Mouse (Mus musculus) cerebellum, adult 11 months (tissue): ENCODE data around the gene Becn1.

Experiments
- DNase-seq: peaks from one replicate; pipeline ENCODE4 v3.0.0; 2022

Gene Becn1

GRCm38 (mm10) chr11:101263989-101264280 is 38.2 kb downstream of the Becn1 start:
- no peak for DNase-seq

DNA sequence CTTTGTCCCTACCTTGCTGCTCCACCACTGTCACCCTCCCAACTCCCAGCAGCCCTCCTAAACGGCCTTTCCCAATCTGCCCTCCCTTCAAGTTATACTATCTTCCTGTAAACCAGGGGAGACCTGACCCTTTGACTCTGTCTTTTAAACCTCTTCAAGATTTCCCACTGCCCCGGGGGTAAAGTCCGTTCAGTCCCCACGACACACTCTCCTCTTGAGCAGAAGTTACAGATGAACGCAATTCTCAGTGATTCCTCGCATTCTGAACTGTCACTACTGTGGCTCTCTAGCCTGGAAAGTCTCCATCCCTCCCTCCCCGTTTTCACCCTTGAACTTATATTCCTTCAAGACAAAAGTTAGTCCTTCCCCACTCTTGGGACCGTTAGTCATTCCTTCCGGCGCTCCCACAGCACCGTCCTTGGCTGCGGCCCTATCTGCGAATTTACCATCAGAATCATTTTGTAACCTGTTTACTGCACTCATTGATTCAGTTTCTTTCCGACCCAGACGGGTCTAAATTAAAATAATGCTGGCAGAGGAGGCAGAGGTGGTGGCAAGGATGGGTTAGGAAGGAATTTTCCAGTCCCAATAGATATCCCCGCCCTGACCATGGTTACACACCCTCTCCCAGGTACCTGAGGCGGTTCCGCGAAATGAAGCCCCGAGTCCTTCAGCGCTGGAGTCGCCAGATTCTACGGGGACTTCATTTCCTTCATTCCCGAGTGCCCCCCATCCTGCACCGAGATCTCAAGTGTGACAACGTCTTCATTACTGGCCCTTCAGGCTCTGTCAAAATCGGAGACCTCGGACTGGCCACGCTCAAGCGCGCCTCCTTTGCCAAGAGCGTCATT is 38.7 kb downstream of the Becn1 start:
- DNase-seq, result no peak

- no peak for DNase-seq
Measured at GRCm38 (mm10) chr11:101262272-101262967, 39.7 kb downstream of the Becn1 start.

DNA sequence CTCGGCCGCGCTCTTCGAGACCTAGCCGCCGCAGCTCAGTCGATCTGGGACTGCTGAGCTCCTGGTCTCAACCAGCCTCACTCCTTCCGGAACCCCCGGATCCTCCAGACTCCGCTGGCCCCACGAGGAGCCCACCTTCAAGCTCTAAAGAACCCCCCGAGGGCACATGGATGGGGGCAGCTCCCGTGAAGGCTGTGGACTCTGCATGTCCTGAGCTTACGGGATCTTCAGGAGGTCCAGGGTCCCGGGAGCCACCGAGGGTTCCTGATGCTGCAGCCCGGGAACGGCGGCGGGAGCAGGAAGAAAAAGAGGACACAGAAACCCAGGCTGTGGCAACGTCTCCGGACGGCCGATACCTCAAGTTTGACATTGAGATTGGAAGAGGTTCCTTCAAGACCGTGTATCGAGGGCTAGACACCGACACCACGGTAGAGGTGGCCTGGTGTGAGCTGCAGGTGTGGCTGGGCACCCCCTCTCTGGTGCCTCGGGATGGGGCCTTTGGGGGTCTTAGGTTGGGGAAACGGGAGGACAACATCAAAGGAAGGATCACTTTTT is 41.2 kb downstream of the Becn1 start:
- no peak for DNase-seq

GRCm38 (mm10) chr11:101259948-101260825 is 41.9 kb downstream of the Becn1 start, which contains the start of gene Wnk4:
Gene Wnk4 (plus strand): TSS chr11:101260567.
- DNase-seq, result no peak

- DNase-seq, result no peak
Measured at GRCm38 (mm10) chr11:101259261-101259712, 42.8 kb downstream of the Becn1 start.

GRCm38 (mm10) chr11:101255826-101256775 is 46.0 kb downstream of the Becn1 start:
- no peak for DNase-seq

DNA sequence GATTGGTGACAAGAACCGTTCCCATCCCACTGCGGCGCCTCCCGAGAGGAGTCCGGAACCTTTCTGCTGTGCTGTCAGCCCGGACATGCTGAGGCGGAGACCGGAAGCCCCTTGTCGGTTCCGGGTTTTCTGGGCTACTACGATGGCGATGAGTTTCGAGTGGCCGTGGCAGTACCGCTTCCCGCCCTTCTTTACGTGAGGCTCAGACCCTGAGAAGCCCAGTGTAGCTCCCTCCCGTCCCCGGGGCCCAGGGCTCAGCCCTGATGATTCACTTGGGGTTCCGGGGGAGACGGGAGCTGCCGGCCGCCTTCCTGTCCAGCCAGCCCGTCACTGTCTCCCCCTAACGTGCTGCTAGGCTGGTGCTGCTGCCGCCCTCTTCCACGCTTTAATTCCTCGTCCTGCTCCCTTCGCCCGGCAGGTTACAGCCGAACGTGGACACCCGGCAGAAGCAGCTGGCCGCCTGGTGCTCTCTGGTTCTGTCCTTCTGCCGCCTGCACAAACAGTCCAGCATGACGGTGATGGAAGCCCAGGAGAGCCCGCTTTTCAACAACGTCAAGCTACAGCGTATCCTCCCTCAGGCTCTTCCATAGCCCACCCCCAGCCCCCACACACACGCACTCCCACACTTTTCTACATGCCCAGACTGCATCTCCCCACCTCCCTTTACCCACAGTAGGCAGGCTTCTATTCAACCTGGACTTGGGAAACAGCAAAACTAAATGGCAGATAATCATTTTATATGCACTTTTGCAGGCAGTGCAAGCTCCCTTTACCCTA is 48.3 kb downstream of the Becn1 start, which contains the start of gene Vps25:
Gene Vps25, plus strand, starts transcription at position 95 of the 777 bp plus-strand sequence.
- DNase-seq, result peak; percentile 76

- no peak for DNase-seq
Measured at GRCm38 (mm10) chr11:101252941-101253340, 49.1 kb downstream of the Becn1 start.

DNA sequence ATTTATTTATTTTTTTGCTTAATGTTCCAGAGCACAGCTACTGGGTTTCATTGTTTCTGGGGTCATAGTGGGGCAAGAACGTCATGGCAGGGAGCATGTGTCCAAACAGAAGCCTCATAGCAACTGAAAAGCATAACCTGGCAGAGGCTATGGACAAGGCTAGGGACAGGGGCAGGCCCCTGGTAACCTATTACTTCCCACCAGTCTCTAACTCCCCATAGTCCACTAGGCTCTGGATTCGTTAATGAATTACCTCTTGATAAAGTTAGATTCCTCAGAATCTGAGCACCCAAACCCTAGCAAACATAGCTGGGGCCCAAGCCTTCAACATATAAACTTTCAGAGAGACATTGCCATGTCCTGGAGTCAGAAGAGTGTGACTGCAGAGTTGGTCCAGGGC is 51.1 kb downstream of the Becn1 start:
- no peak for DNase-seq

DNA sequence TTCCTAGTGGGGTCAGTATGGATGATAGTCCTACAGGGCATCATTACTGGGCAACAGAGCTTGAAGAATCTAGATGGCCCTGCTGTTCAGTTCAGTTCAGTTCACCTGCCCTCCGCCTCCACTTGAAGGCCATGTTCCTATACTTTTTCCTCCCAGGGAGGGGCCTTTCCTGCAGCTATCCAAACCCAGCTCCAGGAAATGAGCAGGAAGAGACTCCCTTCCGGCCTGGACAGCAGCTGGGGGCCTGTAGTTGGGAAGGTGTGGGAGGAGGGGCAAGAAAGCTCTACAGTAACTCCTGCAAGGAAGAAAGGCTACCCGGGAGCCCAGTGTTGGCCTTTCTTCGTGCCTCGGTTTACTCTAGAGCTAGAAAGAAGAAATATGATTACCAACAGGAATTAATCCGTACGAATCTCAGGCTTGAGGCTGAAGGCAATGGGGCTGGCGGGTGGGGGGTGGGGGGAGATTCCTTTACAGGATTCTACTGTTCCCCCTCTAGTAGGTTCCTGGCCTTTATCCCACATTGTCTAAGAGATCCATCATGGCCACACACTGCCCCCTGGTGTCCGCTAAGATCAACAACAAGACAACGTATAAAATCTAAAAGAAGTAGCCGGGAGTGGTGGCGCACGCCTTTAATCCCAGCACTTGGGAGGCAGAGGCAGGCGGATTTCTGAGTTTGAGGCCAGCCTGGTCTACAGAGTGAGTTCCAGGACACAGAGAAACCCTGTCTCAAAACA is 53.7 kb downstream of the Becn1 start:
- DNase-seq, result peak; percentile 46

- no peak for DNase-seq
Measured at GRCm38 (mm10) chr11:101247521-101248030, 54.5 kb downstream of the Becn1 start.

- no peak for DNase-seq
Measured at GRCm38 (mm10) chr11:101246702-101247012, 55.4 kb downstream of the Becn1 start.

GRCm38 (mm10) chr11:101245855-101246701 is 56.0 kb downstream of the Becn1 start, which contains the start of gene Ramp2:
Gene Ramp2 (plus strand): TSS chr11:101246028.
- DNase-seq, result no peak

DNA sequence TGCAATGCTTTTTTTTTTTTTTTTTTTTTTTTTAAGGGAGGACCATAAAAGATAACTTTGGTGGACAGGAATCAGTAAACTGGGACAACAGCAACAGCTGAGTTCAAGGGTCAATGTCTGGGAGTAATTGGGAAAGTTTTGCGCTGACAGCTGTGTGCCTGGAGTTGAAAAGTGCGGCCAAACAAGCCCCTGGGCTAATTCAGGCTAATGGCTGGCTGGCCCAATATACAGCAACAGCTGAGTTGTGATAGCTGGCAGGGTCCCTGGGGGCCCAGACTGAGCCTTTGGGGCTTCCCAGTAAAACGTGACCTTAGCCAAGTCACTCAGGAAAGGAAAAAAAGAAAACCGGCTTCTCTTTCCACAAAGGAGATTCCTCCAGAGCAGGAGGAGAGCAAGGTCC is 57.0 kb downstream of the Becn1 start:
- no peak for DNase-seq

DNA sequence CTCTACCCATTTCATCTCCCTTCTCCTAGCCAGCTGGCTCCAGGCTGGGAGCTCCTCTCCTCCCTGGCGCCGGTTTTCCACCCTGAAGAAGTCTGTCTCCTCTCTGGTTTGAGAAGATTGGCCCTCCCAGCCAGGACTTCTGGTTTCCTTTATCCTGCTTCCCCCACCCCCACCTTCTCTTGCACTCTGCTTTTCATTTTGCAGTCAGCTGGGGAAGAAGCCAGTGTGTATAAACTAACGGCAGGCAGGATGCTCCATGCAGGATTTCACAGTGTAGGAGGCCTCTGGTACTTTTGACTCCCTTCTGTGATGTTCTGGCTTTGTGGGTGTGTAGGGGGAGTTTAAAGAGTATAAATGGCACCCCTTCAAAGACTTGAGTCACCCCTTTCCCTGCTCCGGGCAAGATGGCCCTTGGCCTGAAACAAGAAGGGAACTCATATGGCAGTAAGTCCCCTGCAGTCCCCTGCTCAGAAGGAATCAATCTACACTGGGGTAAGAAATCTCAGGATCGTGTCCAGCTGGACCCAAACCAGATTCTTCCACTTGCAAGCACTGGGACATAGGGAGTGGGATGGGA is 63.9 kb downstream of the Becn1 start:
- no peak for DNase-seq

DNA sequence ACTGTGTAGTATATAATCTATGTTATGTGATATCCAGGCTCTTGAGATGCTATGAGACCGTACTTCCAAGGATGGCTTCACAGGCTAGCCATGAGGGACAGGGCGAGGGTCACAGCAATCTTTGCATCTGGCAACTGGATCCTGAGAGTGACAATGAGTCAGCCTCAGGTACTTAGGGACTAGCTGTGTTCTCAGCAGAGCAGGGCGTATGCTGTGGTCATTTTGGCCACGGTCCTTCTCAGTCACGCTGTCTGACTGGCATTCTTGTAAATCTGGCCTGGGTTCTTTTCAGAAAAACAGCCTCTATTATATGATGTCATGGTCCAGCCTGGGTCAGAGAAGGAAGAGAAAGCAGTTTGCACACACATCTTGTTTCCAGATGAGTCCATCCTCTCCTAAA is 65.3 kb downstream of the Becn1 start:
- no peak for DNase-seq
